Mouse (Mus musculus) stomach, embryonic 14.5 days (tissue): ENCODE measurements around the gene Lamb2. TPM values are rescaled to one million over a fixed set of nuclear protein-coding genes. Genes with fewer than 3 reads are reported as not detected.
A peak's percentile ranks its signal among the peaks of the same experiment; 100 is the strongest.

Experiments
- ATAC-seq: fragments of 200-750 bp; cut with Nextera tagmentation; 2 replicates; pipeline ENCODE4 v1.8.0; 2017; ENCODE audit warnings: low read depth, moderate TSS enrichment; ENCODE audit not compliant: insufficient number of reproducible peaks, insufficient read depth, low FRiP score
- H3K27ac ChIP-seq: fragments of 300-500 bp; sonication (generic); 2 replicates; pipeline ENCODE4 v1.5.1; 2014; ENCODE audit warnings: mild to moderate bottlenecking, low read length, moderate library complexity, mixed read lengths
- H3K27me3 ChIP-seq: fragments of 300-500 bp; sonication (generic); 2 replicates; pipeline ENCODE4 v1.6.1; 2014; ENCODE audit warnings: low read length, control low read depth, mixed read lengths; ENCODE audit not compliant: control insufficient read depth, insufficient read depth
- H3K36me3 ChIP-seq: fragments of 300-500 bp; sonication (generic); 2 replicates; pipeline ENCODE4 v1.6.1; 2014; ENCODE audit warnings: mild to moderate bottlenecking, control low read depth, low read length, moderate library complexity, mixed read lengths; ENCODE audit not compliant: control insufficient read depth, insufficient read depth
- H3K4me1 ChIP-seq: fragments of 300-500 bp; sonication (generic); 2 replicates; pipeline ENCODE4 v1.6.1; 2014; ENCODE audit warnings: low read length, control low read depth, mixed read lengths; ENCODE audit not compliant: control insufficient read depth, insufficient read depth
- H3K4me2 ChIP-seq: fragments of 300-500 bp; sonication (generic); replicated peaks from 2 replicates; pipeline ENCODE4 v1.6.1; 2014; ENCODE audit warnings: low read depth, low read length, control low read depth
- H3K4me3 ChIP-seq: fragments of 300-500 bp; sonication (generic); 2 replicates; pipeline ENCODE4 v1.5.1; 2014; ENCODE audit warnings: low read depth, low read length, control low read depth
- H3K9ac ChIP-seq: fragments of 300-500 bp; sonication (generic); replicated peaks from 2 replicates; pipeline ENCODE4 v1.6.1; 2014; ENCODE audit warnings: low read depth, mild to moderate bottlenecking, control low read depth, low read length, moderate library complexity, mixed read lengths
- H3K9me3 ChIP-seq: fragments of 300-500 bp; sonication (generic); 2 replicates; pipeline ENCODE4 v1.6.1; 2016; ENCODE audit warnings: low read depth, low read length, control low read depth; ENCODE audit not compliant: control insufficient read depth
- WGBS: fragments of 180-500 bp; shearing (Covaris S2); extraction: QIAGEN DNeasy Blood & Tissue Kit; methylation state at CpG from one replicate; pipeline ENCODE4 v1.1.7; 2014; 5-methylcytosine and 5-hydroxymethylcytosine counted together
- polyA plus RNA-seq: library from polyadenylated mRNA; unstranded; fragments of >200 nt; fragmentation: Nextera tagmentation; extraction: Ambion mirVana; gene quantifications from 2 replicates; pipeline ENCODE4 v1.2.1, GENCODE M21; 2014

Gene Lamb2
- polyA plus RNA-seq, 1 experiment from 2014 or later, result 38.7 TPM

DNA sequence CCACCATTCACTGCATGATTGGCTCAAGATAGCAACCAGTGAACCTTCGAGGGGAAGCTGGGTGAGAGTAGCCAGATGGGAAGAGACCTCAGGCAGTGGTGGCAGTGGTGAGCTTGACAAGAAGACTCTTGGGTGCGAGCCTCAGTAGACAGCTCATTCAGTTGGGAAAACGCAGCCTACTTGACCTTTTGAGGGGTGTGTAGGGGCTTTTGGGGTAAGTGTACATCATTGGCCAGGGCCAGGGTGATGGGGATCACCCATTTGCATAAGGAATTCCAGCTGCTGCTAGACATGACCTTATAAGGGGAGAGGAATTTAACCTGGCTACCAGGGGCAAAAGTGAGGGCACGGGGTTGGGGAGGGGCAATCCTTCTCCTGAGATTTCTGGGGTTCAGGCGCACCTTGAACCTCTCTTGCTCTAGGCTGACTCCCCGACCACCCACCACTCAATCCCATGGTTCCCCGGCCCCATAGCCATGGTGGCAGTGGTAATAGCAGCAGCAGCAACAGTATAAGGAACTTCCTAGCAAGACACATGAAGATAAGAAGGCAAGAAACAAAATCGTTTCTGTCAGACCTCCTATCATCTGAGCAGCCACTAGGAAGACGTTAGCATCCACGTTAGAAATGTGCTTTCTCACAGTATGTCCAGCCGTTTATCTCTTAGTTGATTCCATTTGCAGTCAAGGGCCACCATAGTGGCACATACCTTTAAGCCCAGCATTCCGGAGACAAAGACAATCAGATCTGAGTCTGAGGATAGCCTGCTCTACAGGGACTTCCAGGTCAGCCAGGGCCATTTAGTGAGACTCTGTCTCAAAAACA lies 23.6 kb upstream of the Lamb2 start:
- no peaks in the 10 kb centered on the region for H3K36me3 ChIP-seq
- peaks cover 13% of the 10 kb centered on the region for H3K4me1 ChIP-seq
- WGBS, result 68% methylated on average over 12 of the region's 12 CpGs
- no peak for ATAC-seq
- H3K4me2 ChIP-seq, result no peak overlapping the region
- no peak overlapping the region for H3K9ac ChIP-seq
- no peak overlapping the region for H3K4me3 ChIP-seq
- H3K27ac ChIP-seq, result no peak overlapping the region
- no peaks in the 10 kb centered on the region for H3K27me3 ChIP-seq
- H3K9me3 ChIP-seq, result no peaks in the 10 kb centered on the region

DNA sequence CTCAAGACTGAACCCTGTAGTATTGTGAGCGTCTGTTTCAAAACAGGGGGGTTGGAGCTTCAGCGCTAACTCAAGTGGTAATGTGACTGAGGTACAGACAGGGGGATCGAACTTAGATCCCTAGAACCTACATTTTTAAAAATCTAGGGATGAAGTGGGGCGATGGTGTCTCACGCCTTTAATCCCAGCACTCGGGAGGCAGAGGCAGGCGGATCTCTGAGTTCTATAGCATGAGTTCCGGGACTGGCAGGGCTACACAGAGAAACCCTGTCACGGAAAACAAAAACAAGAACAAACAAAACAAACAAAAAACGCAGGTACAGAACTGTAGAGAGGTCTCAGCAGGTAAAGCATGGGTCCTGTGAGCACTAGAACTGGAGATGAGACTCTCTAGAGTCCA lies 22.6 kb upstream of the Lamb2 start:
- no peaks in the 10 kb centered on the region for H3K36me3 ChIP-seq
- ATAC-seq, result no peak
- no peak overlapping the region for H3K27ac ChIP-seq
- no peak overlapping the region for H3K4me3 ChIP-seq
- no peaks in the 10 kb centered on the region for H3K9me3 ChIP-seq
- peaks cover 14% of the 10 kb centered on the region; the same call in 1 of the 2 replicates for H3K4me1 ChIP-seq
- 88% methylated on average over 10 of the region's 10 CpGs for WGBS
- no peaks in the 10 kb centered on the region for H3K27me3 ChIP-seq
- H3K4me2 ChIP-seq, result no peak overlapping the region
- H3K9ac ChIP-seq, result no peak overlapping the region

DNA sequence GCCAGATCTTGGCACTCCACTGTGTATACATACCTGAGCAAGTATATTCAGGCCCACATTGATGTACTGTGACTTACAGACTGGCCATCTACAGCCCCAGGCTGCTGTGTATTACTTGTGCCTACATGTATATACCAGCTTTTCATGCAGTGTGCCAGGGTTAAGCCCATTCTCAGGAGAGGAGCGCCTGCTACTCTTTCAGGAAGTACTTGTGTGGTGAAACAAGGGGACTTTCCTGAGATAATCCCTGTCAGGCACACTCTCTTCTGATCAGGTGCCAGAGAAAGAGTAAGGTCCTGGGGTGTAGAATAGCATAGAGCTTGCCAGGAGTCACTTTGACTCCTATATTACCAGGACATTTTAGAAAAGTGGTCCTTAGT lies 19.6 kb upstream of the Lamb2 start:
- Histone ChIP-seq H3K9ac (no peak overlapping the region), H3K4me1 (peaks cover 18% of the 10 kb centered on the region; the same call in 1 of the 2 replicates)
- WGBS, result 71% methylated on average over 1 of the region's 1 CpGs

DNA sequence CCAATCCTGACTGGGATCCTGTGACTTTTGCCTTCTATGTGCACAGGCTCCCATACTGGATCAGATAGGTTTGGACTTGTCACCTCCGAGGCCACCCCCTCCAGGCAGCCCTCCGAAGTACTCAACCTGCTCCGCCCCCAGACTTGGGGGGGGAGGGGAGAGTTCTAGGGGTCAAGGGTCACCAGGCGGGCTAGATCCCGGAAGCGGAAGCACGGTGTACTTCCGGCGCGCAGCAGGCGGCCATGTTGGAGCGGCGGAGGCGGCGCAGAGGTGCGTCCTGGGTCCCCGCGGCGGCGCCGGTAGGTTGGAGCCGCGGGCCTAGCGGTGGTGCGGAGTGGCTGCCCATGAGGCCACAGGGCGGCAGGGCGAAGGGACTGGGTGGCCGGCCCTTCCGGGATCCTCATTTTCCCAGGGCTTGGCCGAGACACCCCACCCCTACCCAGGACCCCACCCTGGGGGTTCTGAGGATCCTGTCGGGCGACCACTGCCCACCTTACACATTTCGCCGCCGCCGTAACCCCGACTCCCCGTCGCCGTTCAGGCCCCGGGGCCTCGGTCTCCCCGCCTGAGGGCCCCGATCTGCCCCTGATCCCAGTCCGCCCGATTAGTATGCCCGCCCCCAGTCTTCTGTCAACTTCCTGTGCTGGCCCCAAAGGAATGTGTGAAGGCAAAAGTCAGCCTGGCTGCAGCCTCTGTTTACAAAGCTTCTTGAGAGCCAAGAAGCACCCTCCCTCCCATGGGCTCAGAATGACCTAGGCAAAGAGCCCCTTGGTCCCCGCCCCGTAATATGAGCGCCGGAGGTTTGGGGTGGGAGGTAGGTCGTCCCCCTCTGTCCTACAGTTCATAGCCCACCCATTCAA lies 19.0 kb upstream of the Lamb2 start, which contains the start of gene Ccdc71:
Gene Ccdc71 (plus strand): TSS at position 209 of the 860 bp plus-strand sequence.
- Histone ChIP-seq H3K4me3 (peak within 1 kb of the TSS; percentile 94), H3K9ac (peak within 1 kb of the TSS; percentile 90), H3K27ac (peak within 1 kb of the TSS; percentile 96), H3K36me3 (peaks cover 23% of the 10 kb centered on the region), H3K27me3 (no peaks in the 10 kb centered on the region), H3K4me2 (peak within 1 kb of the TSS; percentile 68), H3K9me3 (no peaks in the 10 kb centered on the region), H3K4me1 (peaks cover 18% of the 10 kb centered on the region; the same call in 1 of the 2 replicates)
- under 1% methylated on average over 49 of the region's 52 CpGs for WGBS
- peak; percentile 71 for ATAC-seq

More for the DNA sequence above, 19.6 kb upstream of the Lamb2 start:
- H3K36me3 ChIP-seq, result peaks cover 17% of the 10 kb centered on the region
- no peaks in the 10 kb centered on the region for H3K27me3 ChIP-seq
- ATAC-seq, result 0 out of 2 replicates have a peak, but pooled peaks have one; percentile 1
- H3K4me3 ChIP-seq, result peak overlapping the region; percentile 94
- 0 out of 2 replicates have a peak overlapping the region, but pooled peaks have one; percentile 96 for H3K27ac ChIP-seq
- H3K9me3 ChIP-seq, result no peaks in the 10 kb centered on the region
- H3K4me2 ChIP-seq, result peak overlapping the region; percentile 68

DNA sequence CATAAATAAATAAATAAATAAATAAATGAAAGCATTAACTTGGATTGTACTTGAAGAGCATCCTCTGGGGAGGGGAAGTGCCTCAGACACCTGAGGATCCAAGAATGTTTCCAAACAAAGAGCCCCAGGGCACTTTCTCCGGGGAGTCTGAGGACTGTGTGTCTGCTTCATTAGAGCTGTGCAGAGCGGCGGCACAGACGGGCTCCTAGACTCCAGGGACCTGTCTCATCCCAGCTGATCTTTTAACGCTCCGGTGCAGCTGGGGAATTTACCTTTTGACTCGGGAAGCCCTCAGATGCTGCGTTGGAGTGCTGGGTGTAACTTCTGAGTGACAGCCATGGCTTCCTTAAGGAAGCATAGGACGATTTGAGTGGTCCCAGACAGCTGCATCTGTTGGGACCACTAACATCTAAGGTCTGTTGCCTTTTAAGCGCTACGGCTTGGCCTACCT lies 18.3 kb upstream of the Lamb2 start, which contains the start of gene Klhdc8b:
Gene Klhdc8b (minus strand): TSS at position 401 of the 451 bp plus-strand sequence.
- WGBS, result 23% methylated on average over 11 of the region's 11 CpGs
- peak within 1 kb of the TSS; percentile 90 for H3K9ac ChIP-seq
- no peak for ATAC-seq
- peaks cover 26% of the 10 kb centered on the region for H3K36me3 ChIP-seq
- peak within 1 kb of the TSS; percentile 96 for H3K27ac ChIP-seq
- peak within 1 kb of the TSS; percentile 94 for H3K4me3 ChIP-seq
- H3K4me2 ChIP-seq, result peak within 1 kb of the TSS; percentile 68
- H3K27me3 ChIP-seq, result no peaks in the 10 kb centered on the region
- H3K4me1 ChIP-seq, result peaks cover 18% of the 10 kb centered on the region; the same call in 1 of the 2 replicates
- H3K9me3 ChIP-seq, result no peaks in the 10 kb centered on the region

DNA sequence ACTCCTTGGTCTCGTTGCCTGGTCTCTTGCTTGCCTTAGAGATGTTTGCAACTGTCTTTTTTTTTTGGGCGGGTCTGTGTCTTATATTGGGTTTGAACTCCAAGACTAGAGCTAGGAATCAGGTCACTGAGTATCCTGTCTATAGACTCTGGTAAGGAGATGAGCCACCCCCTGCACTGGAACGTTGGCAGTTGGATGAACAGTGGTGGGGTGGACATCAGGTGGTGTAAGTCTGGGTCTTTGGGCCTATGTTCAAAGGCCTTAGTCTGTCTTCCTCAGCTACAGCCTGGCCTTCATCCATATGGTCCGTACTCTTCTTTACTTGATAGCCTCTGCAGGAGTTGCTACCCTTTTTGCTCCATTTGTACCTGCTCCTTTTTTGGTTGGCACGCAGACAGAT lies 17.9 kb upstream of the Lamb2 start:
- Histone ChIP-seq H3K27me3 (no peaks in the 10 kb centered on the region), H3K9ac (no peak overlapping the region; the same call in 1 of the 2 replicates), H3K9me3 (no peaks in the 10 kb centered on the region), H3K4me2 (peak overlapping the region; percentile 68), H3K27ac (peak overlapping the region; percentile 96), H3K36me3 (peaks cover 26% of the 10 kb centered on the region), H3K4me1 (peaks cover 18% of the 10 kb centered on the region; the same call in 1 of the 2 replicates), H3K4me3 (peak overlapping the region; percentile 94)
- ATAC-seq, result no peak
- WGBS, result 78% methylated on average over 5 of the region's 5 CpGs

DNA sequence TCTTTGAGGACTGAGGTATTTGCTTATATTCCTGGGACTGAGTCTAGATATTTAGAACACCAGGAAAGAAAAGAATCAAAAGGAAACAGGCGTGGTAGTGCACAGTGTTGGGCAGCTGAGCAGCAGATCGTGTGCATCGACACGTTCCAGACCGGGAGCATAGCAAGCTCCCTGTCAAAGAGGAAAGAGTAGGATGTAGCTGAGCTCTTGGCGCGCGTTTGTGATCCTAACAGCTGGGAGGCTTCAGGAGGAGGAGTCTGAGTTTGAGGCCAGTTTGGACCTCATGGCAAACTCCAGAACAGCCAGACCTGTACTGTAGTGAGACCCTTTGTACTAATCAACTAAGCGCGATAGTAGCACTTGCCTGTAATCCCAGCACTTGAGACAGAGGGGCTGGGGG lies 17.3 kb upstream of the Lamb2 start:
- 39% methylated on average over 10 of the region's 10 CpGs for WGBS
- Histone ChIP-seq H3K9me3 (no peaks in the 10 kb centered on the region), H3K9ac (no peak overlapping the region), H3K27me3 (no peaks in the 10 kb centered on the region), H3K4me3 (peak overlapping the region; percentile 3), H3K36me3 (peaks cover 26% of the 10 kb centered on the region), H3K4me1 (peaks cover 18% of the 10 kb centered on the region; the same call in 1 of the 2 replicates), H3K27ac (peak overlapping the region; percentile 96), H3K4me2 (peak overlapping the region; percentile 68)
- peak; percentile 75 for ATAC-seq

DNA sequence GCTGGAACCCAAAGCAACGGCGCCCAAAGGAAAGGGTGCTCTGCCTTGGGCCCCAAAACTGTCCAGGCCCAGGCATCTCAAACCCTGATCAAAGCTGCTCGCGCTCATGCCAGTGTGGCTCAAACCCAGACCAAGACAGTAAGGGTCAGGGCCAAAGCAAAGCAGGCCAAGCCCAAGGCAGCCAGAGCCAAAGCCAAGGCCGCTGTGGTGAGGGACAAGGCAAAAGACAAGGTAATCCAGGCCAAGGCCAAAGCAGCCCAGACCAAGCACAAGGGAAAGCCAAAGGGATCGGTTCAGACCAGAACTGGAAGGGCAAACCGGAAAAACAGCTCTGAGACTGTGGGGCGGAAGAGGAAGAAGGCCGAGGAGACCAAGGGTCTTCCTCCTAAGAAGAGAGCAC lies 15.8 kb upstream of the Lamb2 start:
- H3K9ac ChIP-seq, result no peak overlapping the region
- H3K4me2 ChIP-seq, result no peak overlapping the region
- no peak overlapping the region for H3K27ac ChIP-seq
- no peak overlapping the region for H3K4me3 ChIP-seq
- H3K27me3 ChIP-seq, result no peaks in the 10 kb centered on the region
- ATAC-seq, result no peak
- no peaks in the 10 kb centered on the region for H3K9me3 ChIP-seq
- peaks cover 26% of the 10 kb centered on the region for H3K36me3 ChIP-seq
- peaks cover 18% of the 10 kb centered on the region; the same call in 1 of the 2 replicates for H3K4me1 ChIP-seq
- 89% methylated on average over 9 of the region's 9 CpGs for WGBS
